Mouse (Mus musculus) frontal cortex, postnatal 25 days (tissue): Measurements from ENCODE around the gene Gm10720.
"Not testable (repeated sequence)": the region's sequence is repeated elsewhere in the genome, so short reads cannot be mapped to it uniquely, and the experiment has no call there.

Experiments
- DNase-seq, 2 experiments: peaks; one replicate each; pipeline ENCODE4 v3.0.0; 2022; ENCODE audit warnings: low spot score in 2 of 2

The Gm10720 gene

GRCm38 (mm10) chr9:3025653-3026052 lies 10.2 kb downstream of the Gm10720 start:
- peak; percentile 27 to 91 for DNase-seq

- not testable (repeated sequence) for DNase-seq
Observed at GRCm38 (mm10) chr9:3026136-3026535, 10.7 kb downstream of the Gm10720 start.

GRCm38 (mm10) chr9:3026741-3027140 lies 11.3 kb downstream of the Gm10720 start:
- DNase-seq: not testable (repeated sequence)

- not testable (repeated sequence) for DNase-seq
Observed at GRCm38 (mm10) chr9:3027200-3027599, 11.7 kb downstream of the Gm10720 start.

- DNase-seq: peak; percentile 8 to 69
Observed at GRCm38 (mm10) chr9:3029276-3030000, 14.0 kb downstream of the Gm10720 start.

- DNase-seq: not testable (repeated sequence)
Observed at GRCm38 (mm10) chr9:3030677-3031318, 15.3 kb downstream of the Gm10720 start.

GRCm38 (mm10) chr9:3034299-3034698 lies 18.8 kb downstream of the Gm10720 start, which contains the start of gene Gm17535:
Gm17535 (plus strand) TSS chr9:3034599.
- not testable (repeated sequence) for DNase-seq

GRCm38 (mm10) chr9:3036577-3036976 lies 21.1 kb downstream of the Gm10720 start, which contains the start of gene Gm10715:
Gm10715 (plus strand) TSS chr9:3036877.
- not testable (repeated sequence) for DNase-seq

GRCm38 (mm10) chr9:3038161-3038560 lies 22.7 kb downstream of the Gm10720 start:
- DNase-seq: not testable (repeated sequence)
